Mouse (Mus musculus) lung, embryonic 16.5 days (tissue): ENCODE data around the gene Ctsl. TPM values are rescaled to one million over a fixed set of nuclear protein-coding genes. Genes with fewer than 3 reads are reported as not detected.

ENCODE experiments used
- ATAC-seq: fragments of 200-750 bp; cut with Nextera tagmentation; 2 replicates; pipeline ENCODE4 v1.8.0; 2017; ENCODE audit warnings: low read depth, mild to moderate bottlenecking, moderate library complexity
- H3K27ac ChIP-seq: fragments of 300-500 bp; sonication (generic); 2 replicates; pipeline ENCODE4 v1.5.1; 2014; ENCODE audit warnings: mild to moderate bottlenecking, control low read depth, low read length
- H3K27me3 ChIP-seq: fragments of 300-500 bp; sonication (generic); 2 replicates; pipeline ENCODE4 v1.6.1; 2014; ENCODE audit warnings: low read depth, low read length, mixed read lengths; ENCODE audit not compliant: control insufficient read depth, insufficient read depth
- H3K36me3 ChIP-seq: fragments of 300-500 bp; sonication (generic); 2 replicates; pipeline ENCODE4 v1.6.1; 2014; ENCODE audit warnings: low read length; ENCODE audit not compliant: control insufficient read depth, insufficient read depth
- H3K4me1 ChIP-seq: fragments of 300-500 bp; sonication (generic); replicated peaks from 2 replicates; pipeline ENCODE4 v1.6.1; 2014; ENCODE audit warnings: low read length, mixed read lengths; ENCODE audit not compliant: control insufficient read depth, insufficient read depth
- H3K4me2 ChIP-seq: fragments of 300-500 bp; sonication (generic); 2 replicates; pipeline ENCODE4 v1.6.1; 2014; ENCODE audit warnings: low read depth, low read length, control low read depth
- H3K4me3 ChIP-seq: fragments of 300-500 bp; sonication (generic); 2 replicates; pipeline ENCODE4 v1.5.1; 2014; ENCODE audit warnings: mild to moderate bottlenecking, low read length, control low read depth
- H3K9ac ChIP-seq: fragments of 300-500 bp; sonication (generic); 2 replicates; pipeline ENCODE4 v1.6.1; 2014; ENCODE audit warnings: low read length, control low read depth
- H3K9me3 ChIP-seq: fragments of 300-500 bp; sonication (generic); 2 replicates; pipeline ENCODE4 v1.6.1; 2016; ENCODE audit warnings: low read length; ENCODE audit not compliant: control insufficient read depth
- WGBS: fragments of 180-500 bp; shearing (Covaris S2); extraction: QIAGEN DNeasy Blood & Tissue Kit; methylation state at CpG from one replicate; pipeline ENCODE4 v1.1.7; 2014; 5-methylcytosine and 5-hydroxymethylcytosine counted together
- polyA plus RNA-seq: library from polyadenylated mRNA; unstranded; fragments of >200 nt; fragmentation: Nextera tagmentation; extraction: Ambion mirVana; gene quantifications from 2 replicates; pipeline ENCODE4 v1.2.1, GENCODE M21; 2015

Gene Ctsl
- polyA plus RNA-seq, 1 experiment from 2014 or later, result 175 TPM

GRCm38 (mm10) chr13:64335546-64336132, 35.1 kb downstream of the Ctsl start:
- no peak overlapping the region for H3K9ac ChIP-seq
- H3K27ac ChIP-seq, result no peak overlapping the region
- no peak for ATAC-seq
- H3K27me3 ChIP-seq, result no peaks in the 10 kb centered on the region
- no peaks in the 10 kb centered on the region for H3K4me1 ChIP-seq
- 53% methylated on average over 4 of the region's 4 CpGs for WGBS
- no peak overlapping the region for H3K4me3 ChIP-seq
- H3K4me2 ChIP-seq, result no peak overlapping the region
- no peaks in the 10 kb centered on the region for H3K9me3 ChIP-seq
- H3K36me3 ChIP-seq, result no peaks in the 10 kb centered on the region

GRCm38 (mm10) chr13:64333102-64333501, 37.6 kb downstream of the Ctsl start:
- Histone ChIP-seq H3K4me1 (no peaks in the 10 kb centered on the region), H3K9me3 (no peaks in the 10 kb centered on the region), H3K36me3 (no peaks in the 10 kb centered on the region), H3K27ac (no peak overlapping the region), H3K9ac (no peak overlapping the region), H3K4me3 (no peak overlapping the region), H3K27me3 (no peaks in the 10 kb centered on the region), H3K4me2 (no peak overlapping the region)
- WGBS, result 60% methylated on average over 3 of the region's 3 CpGs
- ATAC-seq, result no peak

GRCm38 (mm10) chr13:64332321-64332720, 38.4 kb downstream of the Ctsl start:
- Histone ChIP-seq H3K27me3 (no peaks in the 10 kb centered on the region), H3K9ac (no peak overlapping the region), H3K4me1 (no peaks in the 10 kb centered on the region), H3K9me3 (no peaks in the 10 kb centered on the region), H3K27ac (no peak overlapping the region), H3K4me3 (no peak overlapping the region), H3K36me3 (no peaks in the 10 kb centered on the region), H3K4me2 (no peak overlapping the region)
- 64% methylated on average over 6 of the region's 6 CpGs for WGBS
- ATAC-seq, result no peak

GRCm38 (mm10) chr13:64322561-64323281, 48.0 kb downstream of the Ctsl start:
- Histone ChIP-seq H3K4me2 (no peak overlapping the region), H3K9me3 (no peaks in the 10 kb centered on the region), H3K4me3 (no peak overlapping the region), H3K9ac (no peak overlapping the region), H3K27ac (no peak overlapping the region), H3K4me1 (no peaks in the 10 kb centered on the region), H3K27me3 (no peaks in the 10 kb centered on the region), H3K36me3 (no peaks in the 10 kb centered on the region)
- ATAC-seq, result no peak
- 79% methylated on average over 8 of the region's 8 CpGs for WGBS

GRCm38 (mm10) chr13:64320334-64320733, 50.4 kb downstream of the Ctsl start:
- no peak for ATAC-seq
- Histone ChIP-seq H3K9me3 (no peaks in the 10 kb centered on the region), H3K9ac (no peak overlapping the region), H3K4me1 (no peaks in the 10 kb centered on the region), H3K36me3 (no peaks in the 10 kb centered on the region), H3K27me3 (no peaks in the 10 kb centered on the region), H3K27ac (no peak overlapping the region), H3K4me2 (no peak overlapping the region), H3K4me3 (no peak overlapping the region)
- WGBS, result 73% methylated on average over 8 of the region's 8 CpGs

GRCm38 (mm10) chr13:64319782-64320181, 50.9 kb downstream of the Ctsl start:
- Histone ChIP-seq H3K27me3 (no peaks in the 10 kb centered on the region), H3K36me3 (no peaks in the 10 kb centered on the region), H3K9me3 (no peaks in the 10 kb centered on the region), H3K9ac (no peak overlapping the region), H3K27ac (no peak overlapping the region), H3K4me2 (no peak overlapping the region), H3K4me1 (no peaks in the 10 kb centered on the region), H3K4me3 (no peak overlapping the region)
- no peak for ATAC-seq

GRCm38 (mm10) chr13:64318355-64318754, 52.3 kb downstream of the Ctsl start:
- WGBS, result 62% methylated on average over 2 of the region's 2 CpGs
- Histone ChIP-seq H3K4me1 (no peaks in the 10 kb centered on the region), H3K9ac (no peak overlapping the region), H3K27me3 (no peaks in the 10 kb centered on the region), H3K4me3 (no peak overlapping the region), H3K4me2 (no peak overlapping the region), H3K27ac (no peak overlapping the region), H3K9me3 (no peaks in the 10 kb centered on the region), H3K36me3 (no peaks in the 10 kb centered on the region)
- ATAC-seq, result no peak

GRCm38 (mm10) chr13:64315483-64316050, 55.1 kb downstream of the Ctsl start:
- no peak overlapping the region for H3K4me2 ChIP-seq
- H3K27ac ChIP-seq, result no peak overlapping the region
- no peak for ATAC-seq
- no peak overlapping the region for H3K9ac ChIP-seq
- WGBS, result 1% methylated on average over 3 of the region's 3 CpGs
- no peak overlapping the region for H3K4me3 ChIP-seq
- H3K9me3 ChIP-seq, result no peaks in the 10 kb centered on the region
- no peaks in the 10 kb centered on the region for H3K36me3 ChIP-seq
- peaks cover 13% of the 10 kb centered on the region for H3K4me1 ChIP-seq
- no peaks in the 10 kb centered on the region for H3K27me3 ChIP-seq

- Histone ChIP-seq H3K4me3 (no peak overlapping the region), H3K4me1 (peaks cover 25% of the 10 kb centered on the region), H3K4me2 (no peak overlapping the region), H3K9ac (no peak overlapping the region), H3K36me3 (no peaks in the 10 kb centered on the region), H3K9me3 (no peaks in the 10 kb centered on the region), H3K27ac (no peak overlapping the region), H3K27me3 (no peaks in the 10 kb centered on the region)
- WGBS, result 70% methylated on average over 3 of the region's 3 CpGs
- no peak for ATAC-seq
These were observed 56.6 kb downstream of the Ctsl start for GRCm38 (mm10) chr13:64314041-64314440.
